Mouse (Mus musculus): ENCODE data around the gene Foxa2.

DNA sequence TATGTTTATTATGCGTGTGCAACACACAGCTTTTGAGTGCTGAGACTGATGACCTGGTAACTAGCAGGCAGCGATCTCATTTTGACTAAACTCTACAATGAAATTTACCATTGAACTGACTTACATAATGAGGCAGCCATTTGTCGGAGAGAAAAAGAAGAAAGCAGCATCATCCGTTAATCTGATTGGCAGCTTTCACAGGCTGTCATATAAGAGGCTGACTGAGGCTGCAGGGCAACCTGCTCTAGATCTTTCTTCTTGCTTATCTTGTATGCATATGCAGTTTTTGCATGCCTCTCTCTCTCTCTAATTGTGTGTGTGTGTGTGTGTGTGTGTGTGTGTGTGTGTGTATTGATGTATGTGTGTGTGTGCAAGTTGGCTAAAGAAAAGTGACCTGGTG lies 38.4 kb upstream of the Foxa2 start:
- TF ChIP-seq CTCF (IDR thresholded peaks at IDR 0.05; ENCODE audit: low read depth) = no peak
- no peak for TF ChIP-seq EP300 (IDR thresholded peaks at IDR 0.05; ENCODE audit: low read depth)

All from liver, embryonic 14.5 days (tissue).